Mouse (Mus musculus) hindbrain, embryonic 11.5 days (tissue): ENCODE results near the gene Ppp1cc. TPM values are rescaled to one million over a fixed set of nuclear protein-coding genes. Genes with fewer than 3 reads are reported as not detected.
"Not testable (repeated sequence)": the region's sequence is repeated elsewhere in the genome, so short reads cannot be mapped to it uniquely, and the experiment has no call there.

Experiments used
- ATAC-seq: fragments of 200-750 bp; cut with Nextera tagmentation; 2 replicates; pipeline ENCODE4 v1.8.0; 2017; ENCODE audit warnings: mild to moderate bottlenecking, moderate TSS enrichment, moderate library complexity; ENCODE audit not compliant: low FRiP score
- DNase-seq: peaks from one replicate; pipeline ENCODE4 v3.0.0-alpha.2; 2015; ENCODE audit warnings: low spot score
- H3K27ac ChIP-seq: fragments of 300-500 bp; sonication (generic); 2 replicates; pipeline ENCODE4 v1.5.1; 2014; ENCODE audit warnings: mild to moderate bottlenecking, low read depth, low read length
- H3K27me3 ChIP-seq: fragments of 300-500 bp; sonication (generic); 2 replicates; pipeline ENCODE4 v1.6.1; 2014; ENCODE audit warnings: mild to moderate bottlenecking, low read length, moderate library complexity, mixed read lengths; ENCODE audit not compliant: control insufficient read depth, insufficient read depth
- H3K36me3 ChIP-seq: fragments of 300-500 bp; sonication (generic); 2 replicates; pipeline ENCODE4 v1.6.1; 2014; ENCODE audit warnings: mild to moderate bottlenecking, low read length, moderate library complexity, mixed read lengths; ENCODE audit not compliant: control insufficient read depth, insufficient read depth
- H3K4me1 ChIP-seq: fragments of 300-500 bp; sonication (generic); replicated peaks from 2 replicates; pipeline ENCODE4 v1.6.1; 2014; ENCODE audit warnings: low read length, mixed read lengths; ENCODE audit not compliant: control insufficient read depth, insufficient read depth
- H3K4me2 ChIP-seq: fragments of 300-500 bp; sonication (generic); replicated peaks from 2 replicates; pipeline ENCODE4 v1.6.1; 2014; ENCODE audit warnings: mild to moderate bottlenecking, low read depth, low read length
- H3K4me3 ChIP-seq: fragments of 300-500 bp; sonication (generic); 2 replicates; pipeline ENCODE4 v1.5.1; 2014; ENCODE audit warnings: low read depth, low read length
- H3K9ac ChIP-seq: fragments of 300-500 bp; sonication (generic); 2 replicates; pipeline ENCODE4 v1.6.1; 2014; ENCODE audit warnings: low read depth, low read length
- H3K9me3 ChIP-seq: fragments of 300-500 bp; sonication (generic); 2 replicates; pipeline ENCODE4 v1.6.1; 2016; ENCODE audit warnings: low read length; ENCODE audit not compliant: control insufficient read depth
- WGBS: fragments of 180-500 bp; shearing (Covaris S2); extraction: QIAGEN DNeasy Blood & Tissue Kit; methylation state at CpG from one replicate; pipeline ENCODE4 v1.1.7; 2014; 5-methylcytosine and 5-hydroxymethylcytosine counted together
- polyA plus RNA-seq: library from polyadenylated mRNA; unstranded; fragments of >200 nt; fragmentation: Nextera tagmentation; extraction: Ambion mirVana; gene quantifications from 2 replicates; pipeline ENCODE4 v1.2.1, GENCODE M21; 2014

Gene Ppp1cc
- polyA plus RNA-seq, 1 experiment from 2014 or later: 305 TPM

- no peak overlapping the region for H3K4me3 ChIP-seq
- DNase-seq (no peak), ATAC-seq (no peak)
- H3K9ac ChIP-seq: no peak overlapping the region
- 88% methylated on average over 8 of the region's 8 CpGs for WGBS
- no peaks in the 10 kb centered on the region for H3K9me3 ChIP-seq
- no peak overlapping the region for H3K4me2 ChIP-seq
- no peaks in the 10 kb centered on the region for H3K36me3 ChIP-seq
- H3K27me3 ChIP-seq: no peaks in the 10 kb centered on the region
- H3K27ac ChIP-seq: no peak overlapping the region
- H3K4me1 ChIP-seq: peaks cover 4% of the 10 kb centered on the region; the same call in 1 of the 2 replicates
Observed at GRCm38 (mm10) chr5:122210890-122211289, 52.8 kb downstream of the Ppp1cc start.

- H3K4me2 ChIP-seq: no peak overlapping the region
- H3K36me3 ChIP-seq: no peaks in the 10 kb centered on the region
- peaks cover 4% of the 10 kb centered on the region; the same call in 1 of the 2 replicates for H3K4me1 ChIP-seq
- ATAC-seq (no peak), DNase-seq (no peak)
- no peak overlapping the region for H3K9ac ChIP-seq
- H3K9me3 ChIP-seq: no peaks in the 10 kb centered on the region
- H3K4me3 ChIP-seq: no peak overlapping the region
- WGBS: 85% methylated on average over 8 of the region's 8 CpGs
- H3K27me3 ChIP-seq: no peaks in the 10 kb centered on the region
- H3K27ac ChIP-seq: no peak overlapping the region
Observed at GRCm38 (mm10) chr5:122212125-122212524, 54.0 kb downstream of the Ppp1cc start.

- H3K27ac ChIP-seq, H3K27me3 ChIP-seq, H3K36me3 ChIP-seq, H3K9me3 ChIP-seq, H3K4me3 ChIP-seq, H3K4me2 ChIP-seq, H3K4me1 ChIP-seq, DNase-seq, ATAC-seq, H3K9ac ChIP-seq: not testable (repeated sequence)
- WGBS: 94% methylated on average over 1 of the region's 1 CpGs
Observed at GRCm38 (mm10) chr5:122212820-122213219, 54.7 kb downstream of the Ppp1cc start.

GRCm38 (mm10) chr5:122213861-122214260 lies 55.8 kb downstream of the Ppp1cc start:
- no peak for ATAC-seq
- 91% methylated on average over 6 of the region's 6 CpGs for WGBS
- H3K4me3 ChIP-seq: no peak overlapping the region

GRCm38 (mm10) chr5:122217636-122218035 lies 59.6 kb downstream of the Ppp1cc start:
- WGBS: 89% methylated on average over 6 of the region's 6 CpGs
- Histone ChIP-seq H3K9ac (no peak overlapping the region), H3K27ac (no peak overlapping the region), H3K36me3 (no peaks in the 10 kb centered on the region), H3K27me3 (no peaks in the 10 kb centered on the region), H3K9me3 (no peaks in the 10 kb centered on the region), H3K4me3 (no peak overlapping the region), H3K4me2 (no peak overlapping the region), H3K4me1 (no peaks in the 10 kb centered on the region)
- DNase-seq (no peak), ATAC-seq (no peak)

More at GRCm38 (mm10) chr5:122213861-122214260, 55.8 kb downstream of the Ppp1cc start:
- no peak overlapping the region for H3K9ac ChIP-seq
- DNase-seq: no peak
- H3K4me2 ChIP-seq: no peak overlapping the region
- no peak overlapping the region for H3K27ac ChIP-seq
- peaks cover 4% of the 10 kb centered on the region; the same call in 1 of the 2 replicates for H3K4me1 ChIP-seq
- no peaks in the 10 kb centered on the region for H3K9me3 ChIP-seq
- H3K27me3 ChIP-seq: no peaks in the 10 kb centered on the region
- H3K36me3 ChIP-seq: no peaks in the 10 kb centered on the region

- H3K4me2 ChIP-seq: no peak overlapping the region
- H3K4me3 ChIP-seq: no peak overlapping the region
- DNase-seq (no peak), ATAC-seq (no peak)
- H3K4me1 ChIP-seq: no peaks in the 10 kb centered on the region
- no peak overlapping the region for H3K9ac ChIP-seq
- 89% methylated on average over 12 of the region's 12 CpGs for WGBS
- no peaks in the 10 kb centered on the region for H3K9me3 ChIP-seq
- H3K27me3 ChIP-seq: no peaks in the 10 kb centered on the region
- H3K36me3 ChIP-seq: no peaks in the 10 kb centered on the region
- no peak overlapping the region for H3K27ac ChIP-seq
Observed at GRCm38 (mm10) chr5:122218109-122218905, 60.2 kb downstream of the Ppp1cc start.

- H3K4me2 ChIP-seq: no peak overlapping the region
- no peak overlapping the region for H3K27ac ChIP-seq
- WGBS: 85% methylated on average over 7 of the region's 7 CpGs
- no peaks in the 10 kb centered on the region for H3K4me1 ChIP-seq
- no peaks in the 10 kb centered on the region for H3K36me3 ChIP-seq
- no peaks in the 10 kb centered on the region for H3K27me3 ChIP-seq
- H3K9me3 ChIP-seq: no peaks in the 10 kb centered on the region
- H3K9ac ChIP-seq: no peak overlapping the region
- no peak overlapping the region for H3K4me3 ChIP-seq
- DNase-seq (no peak), ATAC-seq (no peak)
Observed at GRCm38 (mm10) chr5:122218928-122219327, 60.9 kb downstream of the Ppp1cc start.

- WGBS: 69% methylated on average over 18 of the region's 18 CpGs
- ATAC-seq (no peak), DNase-seq (no peak)
- Histone ChIP-seq H3K27ac (no peak overlapping the region), H3K4me3 (no peak overlapping the region), H3K9me3 (no peaks in the 10 kb centered on the region), H3K4me1 (no peaks in the 10 kb centered on the region), H3K36me3 (no peaks in the 10 kb centered on the region), H3K9ac (no peak overlapping the region), H3K27me3 (no peaks in the 10 kb centered on the region), H3K4me2 (no peak overlapping the region)
Observed at GRCm38 (mm10) chr5:122219655-122220629, 61.9 kb downstream of the Ppp1cc start.
